Mouse (Mus musculus) adrenal gland, adult (tissue): ENCODE results near the gene Ltbp1.

Experiments
- DNase-seq, 2 experiments: peaks; one replicate each; pipeline ENCODE4 v3.0.0; 2022 to 2023; ENCODE audit warnings: low spot score in 1 of 2; ENCODE audit not compliant: inconsistent age in 2 of 2

The Ltbp1 gene

DNA sequence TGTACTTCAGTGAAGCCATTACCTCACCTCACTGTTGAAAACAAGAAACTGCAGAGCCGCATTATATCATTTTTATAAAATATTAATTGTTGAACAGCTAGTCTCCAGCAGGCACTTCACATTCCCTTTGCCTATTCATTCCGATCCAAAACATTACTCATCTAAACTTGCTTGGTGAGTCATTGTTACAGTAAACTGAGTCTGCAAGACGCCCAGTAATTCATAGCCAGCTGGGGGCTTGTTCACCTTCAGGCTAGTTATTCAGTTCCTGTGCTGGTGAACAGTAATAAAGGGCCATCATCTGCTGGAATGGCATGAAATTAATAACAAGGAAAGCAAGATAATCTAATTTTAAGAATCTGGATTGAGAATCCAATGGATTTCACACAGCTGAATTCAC is 339.7 kb downstream of the Ltbp1 start:
- no peak for DNase-seq

DNA sequence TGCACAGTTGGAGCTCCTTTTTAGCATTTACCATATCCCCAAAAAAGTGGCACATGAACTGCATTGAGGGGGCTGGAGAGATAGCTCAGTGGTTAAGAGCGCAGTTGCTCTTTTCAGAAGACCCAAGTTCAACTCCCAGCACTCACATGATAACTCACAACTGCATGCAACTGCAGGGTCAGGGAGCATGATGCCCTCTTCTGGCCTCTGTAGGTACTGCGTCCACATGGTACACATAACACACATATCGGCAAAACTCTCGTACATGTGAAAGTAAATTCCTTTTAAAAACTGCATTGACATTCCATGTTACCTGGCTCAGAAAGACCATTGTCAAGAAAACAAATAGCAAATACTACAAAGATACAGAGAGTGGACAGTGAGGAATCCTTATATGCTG is 342.0 kb downstream of the Ltbp1 start:
- no peak for DNase-seq

DNA sequence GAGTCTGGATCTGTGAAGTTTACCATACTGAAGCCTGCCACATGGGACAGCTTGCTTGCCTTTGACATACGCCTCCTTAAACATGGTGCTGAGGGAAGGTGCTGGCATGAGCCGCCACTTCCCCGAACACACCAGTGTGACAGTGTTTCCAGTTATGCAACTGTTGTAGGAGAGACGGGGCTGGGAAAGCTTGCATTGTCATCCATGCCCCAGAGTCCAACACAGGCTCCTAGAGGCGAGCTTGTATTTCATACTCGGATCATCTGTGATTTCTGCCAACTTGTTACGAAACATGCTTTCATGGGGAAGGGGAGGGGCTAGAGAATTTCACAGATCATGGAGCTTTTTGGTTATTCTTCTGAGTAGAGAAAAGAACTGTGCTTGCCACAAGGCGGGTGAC is 343.7 kb downstream of the Ltbp1 start:
- DNase-seq: peak in 1 of 2 experiments; percentile 54

DNA sequence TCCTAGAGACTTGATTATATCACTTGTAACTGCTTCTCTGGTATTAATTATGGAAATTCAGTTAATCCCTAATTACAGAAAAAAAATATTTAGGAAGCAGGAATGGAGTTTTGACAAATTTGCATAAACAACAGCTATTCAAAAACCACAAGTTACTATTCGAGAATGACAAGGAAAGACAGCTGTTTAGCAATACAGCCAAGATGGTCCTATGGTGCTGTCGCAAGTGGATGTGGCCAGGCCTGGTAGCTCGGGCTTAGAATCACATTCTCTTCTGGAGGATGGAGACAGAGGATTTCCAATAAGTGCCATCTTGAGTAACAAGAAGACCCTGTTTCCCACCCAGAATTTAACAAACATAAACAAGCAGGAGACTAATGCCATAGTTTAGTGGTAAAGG is 344.2 kb downstream of the Ltbp1 start:
- DNase-seq: no peak

DNA sequence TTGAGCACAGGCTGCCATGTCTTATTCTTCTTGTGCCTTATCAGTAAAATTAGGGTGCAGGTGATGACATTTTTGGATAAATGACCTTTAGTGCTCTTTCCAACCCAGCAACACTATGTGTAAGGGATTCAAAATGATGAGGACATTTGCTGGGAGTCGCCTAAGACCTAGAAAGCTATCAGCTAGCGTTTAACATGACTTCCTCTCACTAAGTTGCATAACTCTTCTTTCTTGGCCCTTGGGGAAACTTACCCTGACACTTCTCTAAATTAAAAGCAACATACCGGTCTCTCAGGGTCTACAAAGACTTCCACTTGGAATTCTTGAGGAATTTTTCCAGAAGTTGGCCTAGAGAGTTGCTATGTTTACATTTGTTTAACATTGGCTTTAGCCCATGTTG is 348.0 kb downstream of the Ltbp1 start:
- DNase-seq: no peak

DNA sequence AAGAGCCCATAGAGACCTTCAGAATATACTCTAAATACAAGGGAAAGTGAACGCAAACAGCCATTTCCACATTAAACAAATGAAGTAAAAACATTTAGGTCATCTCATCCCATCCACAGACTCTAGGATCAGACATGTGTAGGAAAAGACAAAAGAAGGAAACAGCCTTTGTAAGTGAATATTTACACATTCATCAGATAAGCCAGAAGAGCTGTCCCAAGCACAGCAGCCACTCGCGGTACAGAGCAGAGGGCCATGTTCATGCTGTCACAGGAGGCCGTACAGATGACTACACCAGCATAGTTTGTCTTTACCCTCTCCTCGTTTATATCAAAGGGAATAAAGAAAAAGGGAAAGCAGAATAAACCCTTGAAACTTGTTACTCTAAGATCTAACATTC is 350.1 kb downstream of the Ltbp1 start:
- no peak for DNase-seq

DNA sequence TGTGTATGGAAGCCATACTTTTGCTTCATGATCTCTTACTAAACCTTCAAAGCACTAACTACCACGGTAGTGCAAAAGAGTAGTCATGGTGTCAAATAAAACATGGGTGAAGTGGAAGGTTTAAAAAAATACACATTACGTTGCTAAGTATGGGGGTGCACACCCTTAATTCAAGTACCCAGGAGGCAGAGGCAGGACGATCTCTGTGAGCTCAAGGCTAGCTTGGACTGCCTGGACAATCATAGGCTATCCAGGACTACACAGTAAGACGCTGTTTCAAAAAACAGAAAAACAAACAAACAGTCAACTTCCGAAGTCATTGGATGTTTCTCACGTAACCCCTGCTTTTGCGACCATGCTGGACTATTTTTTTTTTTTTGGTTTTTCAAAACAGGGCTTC is 354.7 kb downstream of the Ltbp1 start:
- no peak for DNase-seq

DNA sequence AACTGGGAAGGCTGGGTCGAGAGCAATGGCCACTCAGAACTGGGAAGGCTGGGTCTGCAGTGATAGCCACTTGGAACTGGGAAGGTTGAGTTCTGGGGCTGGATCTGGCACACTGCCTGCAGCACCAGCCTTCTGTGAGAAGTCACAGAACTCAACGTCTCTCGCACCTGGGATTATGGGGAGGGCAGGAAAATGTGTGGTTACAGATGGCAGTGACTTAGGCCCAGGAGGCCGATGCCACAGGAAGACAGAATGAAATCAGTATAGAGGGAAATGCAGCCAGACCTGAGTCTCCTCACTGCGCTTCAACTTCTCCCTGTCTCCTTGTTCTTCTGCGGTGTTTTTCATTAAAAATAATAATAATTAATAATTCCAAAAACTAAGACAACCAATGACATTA is 361.0 kb downstream of the Ltbp1 start:
- DNase-seq: no peak

DNA sequence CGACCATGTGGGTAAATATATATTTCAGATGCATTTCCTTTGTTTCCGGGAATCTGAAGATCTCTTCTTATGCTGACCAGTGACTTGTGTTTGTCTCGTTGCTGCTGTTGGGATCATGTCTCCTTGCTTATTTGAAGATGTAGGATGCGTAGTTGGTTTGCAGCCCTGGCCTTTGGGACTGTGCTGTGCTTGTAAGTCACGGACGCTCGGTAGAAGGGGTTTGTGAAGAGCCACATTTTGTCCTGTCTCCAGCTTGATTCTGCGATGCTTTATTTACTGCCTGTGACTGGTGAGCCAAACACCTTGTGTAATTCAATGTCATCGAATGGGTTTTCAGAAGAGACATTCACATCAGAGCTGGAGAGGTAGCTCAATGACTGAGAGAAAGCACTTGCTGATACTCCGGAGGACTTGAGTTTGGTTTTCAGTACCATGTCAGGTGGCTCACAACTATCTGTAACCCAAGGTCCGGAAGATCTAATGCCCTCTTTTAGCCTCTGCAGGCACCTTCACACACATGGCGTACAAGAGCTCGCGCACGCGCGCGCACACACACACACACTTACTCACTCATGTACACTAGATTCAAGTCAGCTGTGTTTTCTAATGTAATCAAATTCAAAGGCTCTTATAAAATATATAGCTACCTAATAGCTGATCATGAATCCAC is 362.3 kb downstream of the Ltbp1 start:
- DNase-seq: no peak

DNA sequence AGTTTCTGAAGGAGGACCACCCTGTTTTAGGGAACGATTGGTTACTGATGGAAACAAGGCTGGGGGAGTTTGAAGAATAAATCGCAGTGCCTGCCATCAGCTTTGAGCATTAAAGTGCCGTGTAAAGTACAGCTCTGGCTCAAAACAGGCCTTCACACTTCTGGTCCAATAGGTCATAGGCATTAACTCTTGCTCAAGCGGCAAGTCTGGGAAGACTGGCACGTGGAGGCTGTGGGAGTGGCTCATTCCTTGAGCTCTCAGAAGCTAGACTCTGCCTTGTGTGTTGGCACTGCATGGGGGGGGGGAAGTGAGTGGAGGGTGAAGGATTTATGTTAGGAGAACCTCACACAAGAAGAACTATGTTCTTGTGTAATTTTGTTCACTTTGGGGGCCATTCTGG is 363.2 kb downstream of the Ltbp1 start:
- DNase-seq: no peak

DNA sequence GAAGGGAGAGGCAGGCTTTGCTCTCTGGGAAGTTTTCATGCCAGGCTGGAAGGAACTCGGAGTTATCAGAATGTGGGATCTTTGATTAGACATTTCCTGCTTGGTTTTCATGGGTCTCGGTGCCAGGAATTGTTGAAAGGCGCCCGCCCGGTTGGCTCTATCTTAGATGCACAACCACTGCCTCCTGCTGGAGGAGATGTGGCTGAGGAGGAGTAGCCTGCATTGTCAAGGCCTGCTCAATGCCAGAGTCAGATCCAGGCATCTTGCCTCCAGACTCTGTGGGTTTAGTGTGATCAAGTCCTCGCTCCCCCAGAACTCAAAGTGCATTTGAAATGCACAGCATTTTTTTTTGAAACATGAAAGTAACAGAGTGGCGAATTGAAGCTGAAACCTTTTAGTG is 364.0 kb downstream of the Ltbp1 start:
- DNase-seq: peak; percentile 9 to 50

DNA sequence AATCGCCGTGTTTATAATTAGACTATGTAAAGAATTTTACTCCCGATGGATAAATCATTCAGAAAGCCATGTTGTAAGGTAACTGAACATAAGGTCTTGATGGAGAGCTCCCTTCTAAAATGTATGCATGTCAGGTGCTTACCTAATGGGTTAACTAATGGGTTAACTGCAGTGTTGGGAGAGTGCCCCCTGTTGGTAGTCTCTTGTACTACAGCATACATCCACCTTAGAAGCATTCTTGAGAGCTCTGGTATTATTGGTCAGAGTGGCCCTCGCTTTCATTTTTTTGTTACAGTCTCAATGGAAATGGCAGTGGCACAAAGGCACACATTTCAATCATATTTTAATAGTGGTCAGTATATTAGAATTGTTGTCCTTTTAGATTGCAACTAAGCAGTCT is 364.8 kb downstream of the Ltbp1 start:
- DNase-seq: peak in 1 of 2 experiments; percentile 59

DNA sequence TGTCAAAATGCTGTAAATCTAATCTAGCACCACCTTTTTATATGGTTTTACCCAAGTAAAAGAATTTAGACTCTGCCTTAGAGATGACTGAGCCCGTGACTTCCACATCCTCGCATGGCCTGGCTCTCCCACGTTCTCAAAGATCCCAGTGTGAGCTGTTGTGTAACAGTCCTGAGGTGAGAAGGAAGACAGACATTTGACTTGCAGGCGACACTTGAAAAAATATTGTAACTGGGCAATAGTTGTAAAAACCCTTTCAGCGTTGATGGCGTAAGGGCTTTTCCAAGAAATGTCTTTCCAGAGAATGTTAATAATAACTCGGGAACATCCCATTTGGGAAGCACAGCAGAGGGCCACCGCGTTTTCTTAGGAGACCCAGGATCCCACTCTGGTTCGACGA is 366.3 kb downstream of the Ltbp1 start:
- DNase-seq: no peak

DNA sequence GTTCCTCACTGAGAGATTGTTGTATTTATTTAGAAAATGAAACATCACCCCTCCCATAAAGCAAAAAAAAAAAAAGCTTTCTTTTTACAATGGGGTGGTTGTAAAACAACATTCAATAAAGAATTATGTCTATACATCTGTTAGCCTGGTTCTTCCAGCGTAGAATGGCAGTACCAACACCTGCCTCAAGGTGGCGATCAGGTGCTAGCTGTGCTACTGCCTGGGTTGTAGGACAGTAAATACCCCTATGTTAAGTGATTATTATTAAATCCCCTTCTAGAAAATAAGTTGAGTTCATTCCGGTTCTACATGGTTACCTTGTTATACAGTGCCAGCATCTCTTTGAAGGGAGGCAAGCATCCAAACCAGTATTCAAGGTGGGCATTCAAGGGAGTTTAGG is 367.0 kb downstream of the Ltbp1 start:
- peak; percentile 20 to 79 for DNase-seq

DNA sequence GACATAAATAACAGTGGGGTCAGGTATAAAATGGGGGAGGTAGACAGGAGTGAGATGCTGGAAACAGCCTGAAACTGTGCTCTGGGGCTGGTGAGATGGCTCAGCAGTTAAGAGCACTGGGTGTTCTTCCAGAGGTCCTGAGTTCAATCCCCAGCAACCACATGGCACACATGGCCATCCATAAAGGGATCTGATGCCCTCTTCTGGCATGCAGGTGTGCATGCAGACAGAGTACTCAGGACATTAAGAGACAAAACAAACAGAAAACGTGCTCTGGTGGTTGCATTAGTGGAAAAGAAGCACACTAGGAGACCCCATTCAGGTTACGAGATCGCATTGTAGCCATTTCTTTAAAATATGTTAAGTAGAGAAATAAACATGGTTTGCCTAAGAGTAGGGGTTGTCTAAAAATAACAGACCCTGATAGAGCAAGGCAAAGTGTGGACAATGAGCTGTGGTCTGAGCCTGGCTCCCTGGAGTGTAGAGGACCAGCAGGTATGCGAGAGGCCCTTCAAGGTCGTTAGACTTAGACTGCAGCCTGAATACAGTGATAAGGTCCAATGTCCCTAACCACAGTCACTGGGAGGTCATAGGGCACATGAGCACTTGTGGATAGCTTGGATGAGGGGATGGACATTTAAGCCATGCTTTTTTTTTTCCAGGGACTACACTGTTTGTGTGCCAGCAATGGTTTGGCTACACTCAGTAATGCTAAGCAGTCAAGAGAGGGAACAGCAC is 369.1 kb downstream of the Ltbp1 start:
- DNase-seq: no peak

DNA sequence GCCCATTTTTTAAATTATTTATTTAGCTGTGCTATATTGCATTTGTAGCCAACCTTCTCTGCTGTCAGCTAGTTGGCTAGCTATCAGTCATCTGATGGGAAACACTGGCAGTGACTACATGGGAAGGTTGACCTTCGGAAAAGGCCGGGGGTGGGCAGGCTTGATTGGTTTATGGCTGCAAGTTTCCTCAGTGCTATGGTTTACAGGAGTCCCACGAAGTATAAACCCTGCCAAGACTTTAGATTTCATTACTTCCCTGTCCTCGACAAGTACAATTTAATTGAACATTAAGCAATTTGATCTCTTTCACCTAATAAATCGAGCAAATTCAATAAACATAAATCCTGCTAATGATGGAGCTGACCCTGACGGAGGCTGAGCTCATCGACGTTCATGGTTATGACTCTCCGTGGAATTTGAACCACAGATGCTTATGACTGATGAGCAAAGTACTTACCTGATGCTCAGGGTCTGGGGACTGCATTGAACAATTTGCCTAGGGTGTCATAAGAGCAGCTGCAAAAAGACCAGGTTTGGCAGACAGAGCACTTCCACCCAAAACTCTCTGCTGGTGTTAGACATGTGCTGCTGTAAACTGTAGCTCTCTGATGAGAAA is 373.0 kb downstream of the Ltbp1 start:
- peak in 1 of 2 experiments; percentile 62 for DNase-seq

DNA sequence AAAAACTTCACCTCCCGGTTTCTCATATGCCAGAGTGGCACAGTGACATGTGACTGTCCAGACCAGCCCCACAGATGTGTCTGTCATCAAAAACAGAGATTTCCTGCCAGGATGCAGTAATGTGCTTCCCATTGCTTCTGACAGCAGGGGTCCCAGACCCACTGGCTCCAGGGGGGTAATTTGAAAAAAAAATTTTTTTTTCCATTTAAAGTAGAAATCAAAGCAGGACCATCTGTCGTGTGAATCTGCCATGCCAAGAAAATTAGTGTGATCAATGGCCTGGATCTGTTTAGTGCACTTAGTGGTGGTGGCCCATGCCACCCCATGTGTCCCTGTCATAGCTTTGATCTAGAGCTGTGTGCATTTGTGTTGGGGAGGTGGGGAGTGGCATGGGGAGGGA is 374.8 kb downstream of the Ltbp1 start:
- no peak for DNase-seq

DNA sequence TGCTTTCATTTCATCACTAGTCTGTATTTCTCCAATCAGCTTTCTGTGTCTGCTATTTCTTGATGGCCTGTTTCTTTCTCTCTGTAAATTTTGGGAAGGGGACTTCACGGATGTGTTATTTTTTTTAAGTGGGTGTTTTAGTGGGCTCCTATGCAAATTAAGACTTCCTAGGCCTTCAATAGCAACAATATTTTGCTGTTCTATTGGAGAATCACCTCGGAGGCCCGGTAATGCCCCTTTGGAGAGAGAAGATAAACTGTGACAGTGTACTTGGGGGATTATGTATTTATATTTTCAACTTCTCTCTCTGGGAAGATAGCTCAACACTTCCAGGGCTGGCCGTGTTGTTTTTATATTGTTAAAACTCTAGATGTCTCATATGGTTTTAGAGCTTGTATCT is 383.0 kb downstream of the Ltbp1 start:
- DNase-seq: no peak

DNA sequence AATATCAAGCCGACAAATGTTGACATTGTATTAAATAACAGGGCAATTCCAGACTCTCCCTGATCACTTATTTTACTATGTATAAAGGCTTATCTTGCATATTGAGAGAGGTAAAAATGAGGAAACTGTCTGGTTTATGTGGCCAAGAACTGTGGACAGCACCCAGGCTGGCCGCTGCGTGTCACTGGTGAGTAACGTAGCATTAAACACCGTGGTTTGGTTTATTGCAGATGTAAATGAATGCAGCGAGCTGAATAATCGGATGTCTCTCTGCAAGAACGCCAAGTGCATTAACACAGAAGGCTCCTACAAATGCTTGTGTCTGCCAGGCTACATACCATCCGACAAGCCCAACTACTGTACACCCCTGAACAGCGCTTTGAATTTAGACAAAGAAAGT is 384.8 kb downstream of the Ltbp1 start:
- DNase-seq: no peak

DNA sequence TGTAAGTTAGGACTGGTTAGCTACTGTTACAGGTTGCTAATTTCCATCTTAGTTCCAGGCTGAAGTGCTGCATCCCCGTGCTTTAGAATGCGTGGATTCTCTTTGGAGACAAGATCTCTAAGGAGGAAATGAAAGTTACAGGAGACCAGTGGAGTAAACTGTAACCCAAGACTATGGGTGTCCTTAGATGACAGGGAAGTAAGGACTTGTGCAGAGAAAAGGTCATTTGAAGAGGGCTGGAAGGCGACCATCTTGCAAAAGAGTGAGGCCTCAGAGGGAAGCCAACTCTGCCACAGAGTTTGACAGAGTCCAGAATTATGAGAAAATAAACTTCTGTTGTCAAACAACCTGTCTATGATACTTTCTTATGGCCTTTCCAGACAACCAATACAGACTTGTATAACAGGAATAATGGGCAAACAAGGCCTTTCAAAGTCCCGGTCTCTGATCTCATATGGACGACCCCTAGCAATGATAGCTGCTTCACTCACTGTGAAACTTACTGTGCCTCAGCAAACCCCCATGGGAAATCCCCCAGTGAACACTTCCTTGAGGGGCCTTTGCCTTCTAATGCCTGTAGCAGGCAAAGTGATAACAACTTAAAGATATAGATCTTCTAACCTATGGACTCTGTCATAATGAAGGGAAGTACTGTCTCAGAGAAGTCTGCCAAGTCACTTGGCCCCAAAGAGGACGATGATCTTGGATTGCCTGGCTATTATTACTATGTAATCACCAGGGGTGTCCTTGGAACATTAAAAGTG is 386.2 kb downstream of the Ltbp1 start:
- no peak for DNase-seq

DNA sequence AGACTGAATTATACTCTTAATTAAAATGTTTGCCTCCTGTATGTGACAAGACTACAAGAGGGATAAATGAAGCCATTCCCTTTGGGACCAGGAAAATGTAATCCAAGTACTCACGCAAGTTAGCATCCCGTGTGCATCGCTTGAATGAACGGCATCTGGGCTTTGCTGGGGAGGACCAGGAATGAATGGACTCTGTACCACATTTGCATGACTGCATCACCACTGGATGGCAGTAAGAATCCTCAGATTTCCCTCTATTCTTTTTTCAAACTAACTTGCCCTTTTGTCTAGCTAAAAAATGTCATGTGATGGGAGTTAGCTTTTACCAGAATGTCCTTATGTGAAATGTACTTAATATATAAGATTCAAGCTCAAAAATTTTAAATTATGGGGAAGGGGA is 401.0 kb downstream of the Ltbp1 start:
- DNase-seq: no peak

DNA sequence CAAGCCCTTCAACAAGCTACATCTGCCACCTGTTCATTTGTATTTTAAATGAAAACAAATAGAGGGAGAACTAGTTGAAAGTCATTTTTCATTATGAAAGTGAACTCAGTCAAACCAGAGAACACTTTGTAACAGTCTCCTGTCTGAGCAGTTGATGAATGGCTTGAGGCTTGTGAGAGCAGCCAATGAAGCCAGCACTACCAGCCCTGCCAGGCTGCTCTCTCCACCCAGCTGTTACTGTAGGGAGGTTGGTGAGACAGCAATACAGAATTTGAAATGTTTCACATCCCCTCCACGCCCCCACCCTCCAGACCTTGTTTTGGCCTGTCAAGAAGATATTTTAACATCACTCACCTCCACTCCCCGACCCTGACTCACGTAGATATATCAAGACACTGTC is 411.5 kb downstream of the Ltbp1 start:
- DNase-seq: no peak
